Mouse (Mus musculus) adrenal gland, adult 2 months (tissue): ENCODE results near the gene Mid1ip1. TPM values are rescaled to one million over a fixed set of nuclear protein-coding genes. Genes with fewer than 3 reads are reported as not detected.

Source experiments
- DNase-seq: peaks from one replicate; pipeline ENCODE4 v3.0.0; 2021
- long read RNA-seq: library from polyadenylated mRNA; stranded (forward); transcript quantifications from one replicate; pipeline ENCODE4 v2.0.0, GENCODE M21; 2021
- polyA plus RNA-seq: library from polyadenylated mRNA; depleted of rRNA; stranded (reverse); fragments of >200 nt; gene quantifications from 2 replicates; pipeline ENCODE4 v1.2.3, GENCODE M21; 2012; rRNA removed
- total RNA-seq, 2 experiments: library from RNA; stranded (reverse); gene quantifications; 2 replicates each; pipeline ENCODE4 v1.2.3; 2021

The Mid1ip1 gene
- total RNA-seq (10 to 100 TPM; 87.9 to 88.8 TPM), polyA plus RNA-seq (86.9 and 102 TPM in 2 replicates)
- long read RNA-seq, transcript Mid1ip1-201 (2 exons, 2,019 nt) = major isoform, 70 of 99 reads
- long read RNA-seq, transcript Mid1ip1-202 (2 exons, 2,022 nt) = minor isoform, 15 of 99 reads
- long read RNA-seq, partial matches to known transcripts = 0 of 99 reads
- long read RNA-seq, other reads (novel, unspliced or antisense) = 13 of 99 reads

DNA sequence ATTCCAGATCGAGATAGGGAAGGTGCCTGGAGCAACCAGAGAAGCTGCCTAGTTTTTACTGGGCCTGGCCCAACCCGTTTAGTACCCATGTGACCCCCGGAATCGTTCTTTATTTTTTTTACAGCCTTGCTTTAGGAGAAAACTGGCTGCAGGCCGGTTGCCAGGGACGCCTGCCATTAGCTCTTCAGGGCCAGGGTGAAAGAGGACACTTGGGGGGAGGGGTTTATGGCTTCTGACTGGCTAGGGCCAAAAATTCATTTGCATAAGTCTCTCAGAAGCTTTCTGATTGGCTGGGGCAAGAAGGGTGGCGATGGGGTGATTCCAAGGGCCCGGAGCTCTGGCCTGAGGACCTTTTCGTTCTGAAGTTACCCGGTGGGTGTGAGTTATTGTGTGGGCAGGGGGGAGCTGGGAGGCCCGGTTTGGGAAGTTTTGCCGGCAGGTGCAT, at the start of gene Mid1ip1:
Gene Mid1ip1 (plus strand): TSS at position 318 of the 445 bp plus-strand sequence.
- DNase-seq = peak; percentile 92

DNA sequence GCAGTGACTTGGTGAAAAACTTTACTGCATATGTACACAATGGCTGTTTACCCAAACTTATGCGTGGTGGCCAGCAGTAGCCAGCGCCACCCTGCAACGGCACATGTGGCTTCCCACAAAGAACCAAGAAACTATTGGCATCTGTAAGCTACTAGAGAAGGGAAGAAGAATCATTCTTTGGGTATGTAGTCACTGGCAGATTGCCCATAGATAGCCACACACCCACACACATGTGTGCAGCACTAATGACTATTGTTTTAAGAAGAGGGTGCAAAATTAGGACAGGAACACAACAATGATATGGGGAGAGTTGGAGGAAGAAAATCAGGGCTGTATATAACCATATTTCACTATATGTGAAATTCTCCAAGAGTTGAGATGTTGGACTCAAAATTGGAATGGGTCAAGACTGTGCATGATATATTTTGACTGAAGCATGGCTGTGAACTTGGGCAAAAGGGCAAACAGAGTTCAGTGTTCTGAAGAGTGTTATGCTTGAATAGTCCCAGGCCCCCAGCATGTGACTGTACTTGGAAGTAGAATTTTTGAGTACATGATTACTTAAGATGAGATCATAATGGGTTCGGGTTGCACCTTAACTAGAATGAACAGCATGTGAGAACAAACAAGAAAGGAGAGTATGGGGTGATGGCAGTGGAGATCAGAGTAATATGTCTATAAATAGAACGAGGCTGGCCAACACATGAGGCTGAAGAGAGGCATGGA, 20.2 kb upstream of the Mid1ip1 start:
- DNase-seq = no peak

DNA sequence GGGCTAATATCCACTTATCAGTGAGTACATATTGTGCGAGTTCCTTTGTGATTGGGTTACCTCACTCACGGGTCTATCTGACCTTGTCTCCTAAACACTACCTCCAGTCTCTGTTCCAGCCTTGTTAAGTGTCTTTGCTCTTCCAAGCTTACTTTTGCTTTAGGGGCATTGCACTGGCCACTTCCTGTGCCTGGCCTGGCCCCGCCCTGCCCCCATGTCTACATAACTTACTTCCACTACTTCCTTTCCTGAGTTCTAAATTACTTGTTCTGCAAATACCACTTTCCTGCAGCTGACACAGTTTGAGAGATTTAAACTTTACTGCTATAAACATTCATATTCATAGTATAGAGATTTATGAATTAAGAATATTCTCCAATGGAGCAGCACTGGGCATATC, 8.1 kb upstream of the Mid1ip1 start:
- no peak for DNase-seq

- DNase-seq = peak; percentile 25
These were observed 775 bp upstream of the Mid1ip1 start for GRCm38 (mm10) chrX:10713839-10714637.

DNA sequence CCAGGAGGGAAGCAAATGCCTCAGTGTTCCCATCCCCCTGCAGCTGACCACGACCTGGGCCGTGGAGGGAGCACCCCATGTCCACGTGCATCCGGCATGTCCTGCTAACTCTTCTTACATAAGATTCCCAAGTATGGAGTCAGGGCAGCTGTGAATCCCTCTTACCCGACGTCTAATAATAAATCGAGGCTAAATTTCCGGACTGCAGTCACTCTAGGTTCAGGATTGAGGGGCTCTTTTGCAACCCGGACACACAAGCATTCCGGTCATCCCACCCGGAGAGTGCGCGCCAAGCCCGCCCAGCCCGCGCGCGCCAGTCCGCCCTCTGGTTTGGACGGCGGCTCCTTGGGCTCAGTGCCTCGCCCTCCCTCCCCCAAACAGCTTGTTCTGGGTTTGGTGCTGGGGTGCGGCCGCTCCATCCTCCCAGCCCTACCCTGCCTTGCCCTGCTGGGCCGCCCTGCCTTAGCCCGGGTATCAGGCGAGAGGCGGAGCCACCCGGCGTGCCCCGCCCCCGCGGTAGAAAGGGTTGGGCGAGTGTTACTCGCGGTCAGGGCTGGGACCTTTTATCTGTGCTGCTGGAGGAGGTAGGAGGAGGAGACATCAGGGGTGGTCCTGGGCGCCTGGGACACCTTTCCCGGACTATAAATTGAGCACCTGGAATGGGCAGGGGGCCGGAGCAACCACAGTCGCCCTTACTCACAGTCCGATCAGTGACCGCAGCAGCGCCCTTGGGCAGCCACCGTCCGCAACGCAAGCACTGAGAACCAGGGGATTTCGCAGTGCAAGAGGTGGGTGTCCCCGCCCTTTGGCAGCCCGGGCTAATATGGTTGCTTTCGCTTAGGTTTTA, 2.3 kb downstream of the Mid1ip1 start:
- peak; percentile 95 for DNase-seq

DNA sequence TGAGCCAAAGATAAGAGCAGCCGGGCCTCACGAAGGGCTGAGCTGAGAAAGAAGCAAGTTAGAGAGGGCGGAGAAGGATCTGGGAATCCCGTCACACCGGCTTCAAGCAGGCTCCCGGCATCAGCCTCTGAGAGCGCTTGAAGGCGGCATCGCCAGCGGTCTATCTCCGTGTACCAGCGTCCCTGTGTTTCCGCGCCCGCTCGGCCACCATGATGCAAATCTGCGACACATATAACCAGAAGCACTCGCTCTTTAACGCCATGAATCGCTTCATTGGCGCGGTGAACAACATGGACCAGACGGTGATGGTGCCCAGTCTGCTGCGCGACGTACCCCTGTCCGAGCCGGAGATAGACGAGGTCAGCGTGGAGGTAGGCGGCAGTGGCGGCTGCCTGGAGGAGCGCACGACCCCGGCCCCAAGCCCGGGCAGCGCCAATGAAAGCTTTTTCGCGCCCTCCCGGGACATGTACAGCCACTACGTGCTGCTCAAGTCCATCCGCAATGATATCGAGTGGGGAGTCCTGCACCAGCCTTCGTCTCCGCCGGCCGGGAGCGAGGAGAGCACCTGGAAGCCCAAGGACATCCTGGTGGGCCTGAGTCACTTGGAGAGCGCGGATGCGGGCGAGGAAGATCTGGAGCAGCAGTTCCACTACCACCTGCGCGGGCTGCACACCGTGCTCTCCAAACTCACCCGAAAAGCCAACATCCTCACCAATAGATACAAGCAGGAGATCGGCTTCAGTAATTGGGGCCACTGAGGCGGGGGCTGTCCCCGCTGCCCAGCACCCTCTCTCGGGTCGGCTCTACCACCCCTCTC, 3.4 kb downstream of the Mid1ip1 start:
- DNase-seq = peak; percentile 48

DNA sequence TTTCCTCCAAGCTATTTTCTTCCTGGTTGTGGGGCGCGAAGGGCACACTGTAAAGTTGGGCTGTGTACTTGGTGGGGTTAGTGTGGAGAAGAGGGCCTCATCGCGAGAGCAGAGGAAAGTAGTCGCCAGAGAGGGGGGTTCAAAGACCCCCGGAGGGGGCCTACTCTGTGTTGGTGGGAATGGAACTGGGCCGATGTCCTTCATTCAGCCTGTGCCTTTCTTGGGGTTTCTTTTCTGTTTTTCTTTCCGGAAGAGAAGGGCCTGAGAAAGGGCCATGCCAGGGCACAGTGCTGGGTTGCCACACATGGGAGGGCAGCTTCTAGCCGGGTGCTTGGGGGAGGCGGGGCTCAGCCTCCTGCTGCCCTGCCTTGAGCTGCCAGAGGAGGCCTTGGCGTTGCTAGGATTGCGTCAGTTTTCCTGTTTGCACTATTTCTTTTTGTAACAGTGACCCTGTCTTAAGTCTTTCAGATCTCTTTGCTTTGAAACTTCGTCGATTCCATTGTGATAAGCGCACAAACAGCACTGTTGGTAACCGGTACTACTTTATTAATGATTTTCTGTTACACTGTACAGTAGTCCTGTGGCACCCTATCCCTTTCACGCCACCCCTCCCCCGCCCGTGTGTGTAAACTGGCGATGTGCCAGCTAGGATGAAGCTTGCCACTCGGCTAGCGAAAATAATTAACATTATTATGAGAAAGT, 4.2 kb downstream of the Mid1ip1 start:
- DNase-seq = peak; percentile 88

DNA sequence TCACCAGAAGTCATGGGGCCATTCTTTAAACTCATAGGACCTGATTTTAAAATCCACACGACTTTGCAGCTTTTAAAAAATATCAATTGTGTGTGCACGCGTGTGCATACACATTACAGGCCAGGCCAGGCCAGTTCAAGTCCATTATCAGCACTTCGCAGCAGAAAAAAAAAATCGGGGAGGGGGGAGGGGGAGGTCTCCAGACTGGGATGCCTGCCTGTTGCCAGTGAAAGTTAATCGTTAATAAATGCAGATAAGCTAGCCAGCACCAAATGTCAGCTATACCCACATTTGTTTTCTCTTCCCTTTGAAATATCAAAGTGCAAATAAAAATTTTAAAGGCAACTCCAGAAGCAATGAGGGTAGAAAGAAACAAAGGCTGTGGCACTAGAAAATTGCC, 5.6 kb downstream of the Mid1ip1 start:
- no peak for DNase-seq

DNA sequence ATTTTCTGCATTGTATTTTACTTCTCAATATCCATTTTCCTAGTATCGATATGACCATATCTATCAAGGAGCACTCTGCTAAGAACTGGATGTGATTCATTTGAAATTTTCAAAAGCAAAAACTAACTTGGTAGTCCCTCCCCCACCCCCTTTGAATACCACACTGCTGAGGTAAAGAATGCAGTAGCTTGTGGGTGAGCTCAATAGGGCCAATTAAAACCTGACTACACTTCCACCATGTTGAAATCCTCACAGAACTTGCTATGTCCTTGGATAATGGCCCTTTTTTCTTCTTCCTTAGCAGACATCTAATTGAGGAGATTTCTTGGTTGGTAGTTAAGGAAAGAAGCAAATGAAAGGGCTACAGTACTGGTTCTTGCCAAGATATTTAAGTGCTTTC, 9.8 kb downstream of the Mid1ip1 start:
- no peak for DNase-seq

- DNase-seq = no peak
These were observed 14.7 kb downstream of the Mid1ip1 start for GRCm38 (mm10) chrX:10729488-10729887.

DNA sequence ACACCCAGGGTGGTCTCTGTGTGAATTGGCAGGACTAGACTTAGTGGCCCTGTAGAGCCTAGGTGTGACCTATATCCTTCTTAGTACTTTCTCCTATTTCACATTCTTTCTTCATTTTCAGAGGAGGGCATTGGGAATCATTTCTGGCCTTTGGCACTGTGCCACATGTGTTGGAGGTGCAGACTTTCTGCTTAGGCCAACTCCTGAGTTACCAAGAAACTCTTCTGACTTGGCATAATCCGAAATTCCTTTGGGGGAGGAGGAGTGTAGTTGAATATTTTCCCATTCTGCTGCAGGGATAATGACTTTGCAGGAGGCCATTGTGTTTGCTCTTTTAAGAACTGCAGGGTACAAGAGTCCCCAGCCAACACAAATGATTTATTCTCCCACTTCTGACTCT, 19.6 kb downstream of the Mid1ip1 start:
- DNase-seq = peak; percentile 10

- DNase-seq = no peak
These were observed 20.1 kb downstream of the Mid1ip1 start for GRCm38 (mm10) chrX:10734874-10735273.

GRCm38 (mm10) chrX:10758866-10759265, 44.1 kb downstream of the Mid1ip1 start:
- DNase-seq = no peak

DNA sequence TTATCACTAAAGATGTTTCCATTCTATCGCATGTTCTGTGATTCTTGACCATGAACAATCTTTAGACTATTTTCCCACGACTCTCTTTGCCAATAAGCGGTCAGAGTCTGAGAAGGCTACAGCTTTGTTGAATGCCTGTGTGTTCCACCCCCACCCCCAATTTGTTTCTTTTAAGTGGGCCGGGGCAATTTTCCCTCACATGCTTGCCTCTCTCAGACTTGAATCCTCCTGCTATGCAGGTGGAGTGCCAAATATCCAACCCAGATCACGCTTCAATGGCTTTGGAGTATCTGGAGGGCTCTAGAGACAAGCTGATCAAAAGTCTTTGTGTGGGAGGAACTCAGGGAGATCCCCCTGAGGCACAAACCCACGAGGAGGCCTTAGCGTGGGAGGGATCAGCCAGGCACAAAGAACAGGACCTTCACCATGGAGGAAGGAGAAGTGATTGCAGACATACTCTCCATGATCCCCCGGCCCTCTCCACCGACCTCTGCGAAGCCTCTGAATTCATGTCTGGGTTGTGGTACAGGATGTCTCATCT, 48.7 kb downstream of the Mid1ip1 start:
- no peak for DNase-seq

Other genes starting within 250 kb of the Mid1ip1 start
- 10 to 100 TPM; 71.4 to 77.2 TPM for gene Tspan7, start 229.9 kb upstream of the Mid1ip1 start, total RNA-seq
- 41.1 and 52.3 TPM in 2 replicates for gene Tspan7, start 229.9 kb upstream of the Mid1ip1 start, polyA plus RNA-seq